Mouse (Mus musculus) heart, postnatal 0 days (tissue): ENCODE data around the gene 2010300C02Rik. TPM values are rescaled to one million over a fixed set of nuclear protein-coding genes. Genes with fewer than 3 reads are reported as not detected.

Source experiments
- ATAC-seq: fragments of 200-750 bp; cut with Nextera tagmentation; 2 replicates; pipeline ENCODE4 v1.8.0; 2017; ENCODE audit warnings: low read depth, moderate number of reproducible peaks, moderate library complexity; ENCODE audit not compliant: insufficient read depth
- DNase-seq: peaks from one replicate; pipeline ENCODE4 v3.0.0-alpha.2; 2016; ENCODE audit warnings: low spot score
- H3K27ac ChIP-seq: fragments of 300-500 bp; sonication (generic); 2 replicates; pipeline ENCODE4 v1.5.1; 2014; ENCODE audit warnings: low read depth, mild to moderate bottlenecking
- H3K27me3 ChIP-seq: fragments of 300-500 bp; sonication (generic); 2 replicates; pipeline ENCODE4 v1.6.1; 2014; ENCODE audit warnings: low read length, mixed read lengths; ENCODE audit not compliant: control insufficient read depth, insufficient read depth
- H3K36me3 ChIP-seq: fragments of 300-500 bp; sonication (generic); replicated peaks from 2 replicates; pipeline ENCODE4 v1.6.1; 2014; ENCODE audit warnings: low read length, mixed read lengths; ENCODE audit not compliant: control insufficient read depth, insufficient read depth
- H3K4me1 ChIP-seq: fragments of 300-500 bp; sonication (generic); 2 replicates; pipeline ENCODE4 v1.6.1; 2014; ENCODE audit warnings: antibody characterized with exemption; ENCODE audit not compliant: control insufficient read depth, insufficient read depth
- H3K4me2 ChIP-seq: fragments of 300-500 bp; sonication (generic); 2 replicates; pipeline ENCODE4 v1.6.1; 2014; ENCODE audit warnings: low read depth, mild to moderate bottlenecking, low read length, moderate library complexity
- H3K4me3 ChIP-seq: fragments of 300-500 bp; sonication (generic); 2 replicates; pipeline ENCODE4 v1.5.1; 2014; ENCODE audit warnings: low read depth, low read length
- H3K9ac ChIP-seq: fragments of 300-500 bp; sonication (generic); replicated peaks from 2 replicates; pipeline ENCODE4 v1.6.1; 2014; ENCODE audit warnings: low read depth, low read length, mixed read lengths
- H3K9me3 ChIP-seq: fragments of 300-500 bp; sonication (generic); replicated peaks from 2 replicates; pipeline ENCODE4 v1.6.1; 2016; ENCODE audit warnings: low read length; ENCODE audit not compliant: control insufficient read depth
- CTCF ChIP-seq: IDR thresholded peaks from 2 replicates; pipeline ENCODE4 v1.5.1; 2016; ENCODE audit warnings: antibody characterized with exemption, control low read depth, low read depth
- EP300 ChIP-seq: IDR thresholded peaks from 2 replicates; pipeline ENCODE4 v1.6.1; 2016; ENCODE audit warnings: antibody characterized with exemption, low read depth
- WGBS: fragments of 180-500 bp; shearing (Covaris S2); extraction: QIAGEN DNeasy Blood & Tissue Kit; methylation state at CpG from one replicate; pipeline ENCODE4 v1.1.7; 2014; 5-methylcytosine and 5-hydroxymethylcytosine counted together
- polyA plus RNA-seq: library from polyadenylated mRNA; unstranded; fragments of >200 nt; fragmentation: Nextera tagmentation; extraction: Ambion mirVana; gene quantifications from 2 replicates; pipeline ENCODE4 v1.2.1, GENCODE M21; 2015
- total RNA-seq: library from RNA; depleted of rRNA; stranded (reverse); fragments of >200 nt; gene quantifications from 2 replicates; pipeline ENCODE4 v1.2.3, GENCODE M21; 2014; ENCODE audit warnings: low replicate concordance

The 2010300C02Rik gene
- total and polyA plus RNA-seq, 2 experiments from 2014 or later = 0.46 to 1.0 TPM

- 72% methylated on average over 5 of the region's 5 CpGs for WGBS
- H3K27ac ChIP-seq = no peak overlapping the region
- no peaks in the 10 kb centered on the region for H3K36me3 ChIP-seq
Measured at GRCm38 (mm10) chr1:37643794-37644365, 76.0 kb downstream of the 2010300C02Rik start.

GRCm38 (mm10) chr1:37641361-37641760, 78.5 kb downstream of the 2010300C02Rik start:
- no peaks in the 10 kb centered on the region for H3K4me1 ChIP-seq
- no peak for ATAC-seq
- no peaks in the 10 kb centered on the region for H3K27me3 ChIP-seq

More at GRCm38 (mm10) chr1:37643794-37644365, 76.0 kb downstream of the 2010300C02Rik start:
- H3K4me2 ChIP-seq = no peak overlapping the region
- H3K27me3 ChIP-seq = no peaks in the 10 kb centered on the region
- no peak for DNase-seq
- no peak overlapping the region for H3K4me3 ChIP-seq
- no peaks in the 10 kb centered on the region for H3K9me3 ChIP-seq
- no peaks in the 10 kb centered on the region for H3K4me1 ChIP-seq
- no peak overlapping the region for H3K9ac ChIP-seq
- TF ChIP-seq EP300 (no peak), CTCF (no peak)
- no peak for ATAC-seq

GRCm38 (mm10) chr1:37639101-37639500, 80.8 kb downstream of the 2010300C02Rik start:
- 11% methylated on average over 10 of the region's 10 CpGs for WGBS
- Histone ChIP-seq H3K4me2 (peak overlapping the region; percentile 43; the same call in 1 of the 2 replicates), H3K4me1 (no peaks in the 10 kb centered on the region), H3K27ac (no peak overlapping the region), H3K27me3 (no peaks in the 10 kb centered on the region), H3K9me3 (no peaks in the 10 kb centered on the region), H3K9ac (no peak overlapping the region), H3K36me3 (no peaks in the 10 kb centered on the region), H3K4me3 (no peak overlapping the region)
- ATAC-seq (peak; percentile 71), DNase-seq (peak; percentile 76)
- TF ChIP-seq CTCF (peak; percentile 81), EP300 (no peak)

More at GRCm38 (mm10) chr1:37641361-37641760, 78.5 kb downstream of the 2010300C02Rik start:
- Histone ChIP-seq H3K27ac (no peak overlapping the region), H3K4me3 (no peak overlapping the region), H3K4me2 (no peak overlapping the region), H3K9ac (no peak overlapping the region), H3K36me3 (no peaks in the 10 kb centered on the region), H3K9me3 (no peaks in the 10 kb centered on the region)
- 87% methylated on average over 11 of the region's 11 CpGs for WGBS
- no peak for DNase-seq
- TF ChIP-seq EP300 (no peak), CTCF (no peak)

- no peak for ATAC-seq
Measured at GRCm38 (mm10) chr1:37638560-37638959, 81.3 kb downstream of the 2010300C02Rik start.

GRCm38 (mm10) chr1:37637571-37637970, 82.3 kb downstream of the 2010300C02Rik start:
- H3K9me3 ChIP-seq = no peaks in the 10 kb centered on the region
- H3K27ac ChIP-seq = no peak overlapping the region
- H3K4me1 ChIP-seq = no peaks in the 10 kb centered on the region
- TF ChIP-seq CTCF (no peak), EP300 (no peak)
- ATAC-seq (no peak), DNase-seq (no peak)
- no peak overlapping the region for H3K4me2 ChIP-seq
- H3K4me3 ChIP-seq = no peak overlapping the region
- no peaks in the 10 kb centered on the region for H3K36me3 ChIP-seq
- 64% methylated on average over 11 of the region's 11 CpGs for WGBS
- no peaks in the 10 kb centered on the region for H3K27me3 ChIP-seq
- no peak overlapping the region for H3K9ac ChIP-seq

More at GRCm38 (mm10) chr1:37638560-37638959, 81.3 kb downstream of the 2010300C02Rik start:
- Histone ChIP-seq H3K36me3 (no peaks in the 10 kb centered on the region), H3K9ac (no peak overlapping the region), H3K4me3 (no peak overlapping the region), H3K27me3 (no peaks in the 10 kb centered on the region), H3K27ac (no peak overlapping the region), H3K4me1 (no peaks in the 10 kb centered on the region), H3K4me2 (0 out of 2 replicates have a peak overlapping the region, but pooled peaks have one; percentile 43), H3K9me3 (no peaks in the 10 kb centered on the region)
- no peak for DNase-seq
- 69% methylated on average over 9 of the region's 9 CpGs for WGBS
- TF ChIP-seq EP300 (no peak), CTCF (no peak)

- no peaks in the 10 kb centered on the region for H3K4me1 ChIP-seq
- 90% methylated on average over 5 of the region's 5 CpGs for WGBS
Measured at GRCm38 (mm10) chr1:37636824-37637223, 83.1 kb downstream of the 2010300C02Rik start.

More at GRCm38 (mm10) chr1:37636824-37637223, 83.1 kb downstream of the 2010300C02Rik start:
- Histone ChIP-seq H3K4me2 (no peak overlapping the region), H3K27ac (no peak overlapping the region), H3K36me3 (no peaks in the 10 kb centered on the region), H3K27me3 (no peaks in the 10 kb centered on the region), H3K9ac (no peak overlapping the region), H3K9me3 (no peaks in the 10 kb centered on the region), H3K4me3 (no peak overlapping the region)
- TF ChIP-seq CTCF = no peak
- no peak for TF ChIP-seq EP300
- ATAC-seq = no peak
- DNase-seq = no peak
